9 mouse cellular contexts compared by ENCODE assay signal in the genomic region with DNA sequence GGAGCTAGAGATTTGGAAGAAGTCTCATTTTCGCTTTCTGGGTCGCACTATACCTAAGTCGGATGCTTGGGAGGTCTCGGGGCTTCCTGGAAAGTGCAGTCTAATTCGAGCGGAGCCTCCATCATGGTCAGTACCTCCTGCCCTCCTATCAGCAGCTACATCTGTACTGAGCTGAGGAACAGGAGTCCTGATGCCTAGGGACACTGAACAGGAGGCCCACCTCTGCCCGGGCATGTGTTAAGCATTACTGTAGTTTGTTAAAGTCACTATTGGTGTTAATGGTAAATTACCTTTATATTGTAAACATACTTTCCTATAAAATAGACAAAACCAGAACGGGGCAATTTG. TPM values are rescaled to one million over a fixed set of nuclear protein-coding genes. Genes with fewer than 3 reads are reported as not detected.
DNase-seq lines count a peak whose midpoint lies in the region; ATAC-seq and TF ChIP-seq lines count a peak whose summit lies in the region.
"Had no signal": no experiment of that assay in that cellular context is flagged by ENCODE, and none has a peak within 500 bp of the region (broad histone marks: within the 10 kb centered on the region; RNA-seq: fewer than 3 reads in every experiment).

No protein-coding gene starts in this region.

- peak overlapping the region; percentile 97 for H3K27ac ChIP-seq in gastrocnemius, adult 2 months
- H3K27ac ChIP-seq in testis, adult 2 months (ENCODE audit: control insufficient read depth, insufficient read depth, low read depth, low read length), result peak overlapping the region; percentile 84
- peak overlapping the region; percentile 81 for H3K27ac ChIP-seq in liver, embryonic 11.5 days (ENCODE audit: low read depth, low read length)
- H3K27ac ChIP-seq in stomach, embryonic 16.5 days (ENCODE audit: low read length), result peak overlapping the region; percentile 99

- peak overlapping the region; percentile 79 for H3K9ac ChIP-seq in liver, embryonic 11.5 days (ENCODE audit: low read depth, low read length)
- H3K9ac ChIP-seq in stomach, embryonic 16.5 days (ENCODE audit: low read length), result peak overlapping the region; percentile 99

- WGBS in liver, embryonic 11.5 days, result 0% methylated on average over 8 of the region's 8 CpGs
- WGBS in stomach, embryonic 16.5 days, result 1% methylated on average over 8 of the region's 8 CpGs

- ATAC-seq in liver, embryonic 11.5 days (replicated peaks; ENCODE audit: low FRiP score), result peak; percentile 85
- peak; percentile 79 for ATAC-seq in stomach, embryonic 16.5 days (ENCODE audit: insufficient read depth, low FRiP score)

- H3K9me3 ChIP-seq in liver, embryonic 11.5 days (ENCODE audit: control insufficient read depth, low read length), result no peaks in the 10 kb centered on the region
- no peaks in the 10 kb centered on the region for H3K9me3 ChIP-seq in stomach, embryonic 16.5 days (replicated peaks; ENCODE audit: control insufficient read depth, low read length)

- H3K4me3 ChIP-seq in gastrocnemius, adult 2 months, result peak overlapping the region; percentile 79
- H3K4me3 ChIP-seq in testis, adult 2 months (ENCODE audit: control insufficient read depth, low read depth, low read length), result peak overlapping the region; percentile 98
- H3K4me3 ChIP-seq in liver, embryonic 11.5 days (ENCODE audit: low read depth, low read length), result peak overlapping the region; percentile 67
- peak overlapping the region; percentile 95 for H3K4me3 ChIP-seq in stomach, embryonic 16.5 days (replicated peaks; ENCODE audit: low read length)

- intact Hi-C loops in gastrocnemius, adult 2 months (cut with DNase I), result no loop called here

- no peaks in the 10 kb centered on the region for H3K36me3 ChIP-seq in testis, adult 2 months (ENCODE audit: control insufficient read depth, insufficient read depth, low read length)
- H3K36me3 ChIP-seq in liver, embryonic 11.5 days (ENCODE audit: control insufficient read depth, insufficient read depth, low read length), result peaks cover 9% of the 10 kb centered on the region
- H3K36me3 ChIP-seq in stomach, embryonic 16.5 days (ENCODE audit: control insufficient read depth, insufficient read depth, low read length), result 0 out of 2 replicates have a peak, but pooled peaks cover 4% of the 10 kb centered on the region

- H3K27me3 ChIP-seq in testis, adult 2 months (ENCODE audit: control insufficient read depth, insufficient read depth, low read length), result no peaks in the 10 kb centered on the region
- H3K27me3 ChIP-seq in liver, embryonic 11.5 days (replicated peaks; ENCODE audit: control insufficient read depth, insufficient read depth, low read length), result no peaks in the 10 kb centered on the region
- H3K27me3 ChIP-seq in stomach, embryonic 16.5 days (ENCODE audit: control insufficient read depth, insufficient read depth, low read length), result no peaks in the 10 kb centered on the region

- peak overlapping the region; percentile 95 for H3K4me2 ChIP-seq in liver, embryonic 11.5 days
- H3K4me2 ChIP-seq in stomach, embryonic 16.5 days (ENCODE audit: low read depth, low read length), result peak overlapping the region; percentile 80

- DNase-seq in gastrocnemius, adult 2 months, result no peak
- no peak for DNase-seq in gastrocnemius, postnatal 25 days
- DNase-seq in testis, postnatal 10 days (ENCODE audit: low spot score), result no peak
- no peak for DNase-seq in liver, embryonic 11.5 days (ENCODE audit: low spot score)
- DNase-seq in cerebellum, adult 11-12 months, result no peak
- DNase-seq in kidney, adult 11 months, result no peak

- H3K4me1 ChIP-seq in testis, adult 2 months (ENCODE audit: control insufficient read depth, insufficient read depth, low read length), result peaks cover 9% of the 10 kb centered on the region
- H3K4me1 ChIP-seq in liver, embryonic 11.5 days (replicated peaks; ENCODE audit: control insufficient read depth, insufficient read depth, low read length), result peaks cover 7% of the 10 kb centered on the region
- peaks cover 11% of the 10 kb centered on the region for H3K4me1 ChIP-seq in stomach, embryonic 16.5 days (ENCODE audit: control insufficient read depth, insufficient read depth, low read length)

- TF ChIP-seq POLR2A in testis, adult 2 months (IDR thresholded peaks at IDR 0.05; ENCODE audit: control insufficient read depth, low read depth, low read length), result no peak

- no peak for TF ChIP-seq CTCF in gastrocnemius, adult 2 months (IDR thresholded peaks at IDR 0.05)
- no peak for TF ChIP-seq CTCF in testis, adult 2 months (IDR thresholded peaks at IDR 0.05; ENCODE audit: control insufficient read depth, insufficient read depth, insufficient replicate concordance, low read depth, low read length)

RNA-seq across cellular contexts. Expression of a gene that starts 0.3 kb away (rescaled TPM):
- 1 to 10 TPM; 2.0 to 3.3 TPM for total RNA-seq in gastrocnemius, adult 2 months (2021)
- 1 to 10 TPM; 1.9 to 2.4 TPM for total RNA-seq in gastrocnemius, postnatal 25 days (2021)
- 3.5 and 3.7 TPM in 2 replicates for polyA plus RNA-seq in testis, adult 2 months (2012; rRNA removed)
- polyA plus RNA-seq in liver, embryonic 11.5 days (2014; fragmentation: Nextera tagmentation; extraction: Ambion mirVana), result 14.3 and 14.8 TPM in 2 replicates
- 15.1 and 17.2 TPM in 2 replicates for polyA plus RNA-seq in stomach, embryonic 16.5 days (2015; fragmentation: Nextera tagmentation; extraction: Ambion mirVana)

RNA-seq across cellular contexts. Expression of a gene that starts 34.9 kb away (rescaled TPM):
- 1 to 10 TPM; 1.5 to 2.1 TPM for total RNA-seq in gastrocnemius, adult 2 months (2021)
- 1 to 10 TPM; 2.0 to 2.1 TPM for total RNA-seq in gastrocnemius, postnatal 25 days (2021)
- polyA plus RNA-seq in testis, adult 2 months (2012; rRNA removed), result 45.3 and 57.6 TPM in 2 replicates
- polyA plus RNA-seq in liver, embryonic 11.5 days (2014; fragmentation: Nextera tagmentation; extraction: Ambion mirVana), result 5.6 and 6.3 TPM in 2 replicates
- 11.5 and 11.8 TPM in 2 replicates for polyA plus RNA-seq in stomach, embryonic 16.5 days (2015; fragmentation: Nextera tagmentation; extraction: Ambion mirVana)

RNA-seq across cellular contexts. Expression of a gene that starts 36.3 kb away (rescaled TPM):
- not detected for total RNA-seq in gastrocnemius, adult 2 months (2021)
- not detected for total RNA-seq in gastrocnemius, postnatal 25 days (2021)
- polyA plus RNA-seq in testis, adult 2 months (2012; rRNA removed), result 4.5 and 4.9 TPM in 2 replicates
- 0.12 and 0.25 TPM in 2 replicates for polyA plus RNA-seq in liver, embryonic 11.5 days (2014; fragmentation: Nextera tagmentation; extraction: Ambion mirVana)
- polyA plus RNA-seq in stomach, embryonic 16.5 days (2015; fragmentation: Nextera tagmentation; extraction: Ambion mirVana), result 0.15 TPM in 1 of 2 replicates, not detected in the other
- total RNA-seq: common myeloid progenitor, adult 5-6 weeks had no signal
